Mouse (Mus musculus): Measurements from ENCODE around the gene Glyr1. TPM values are rescaled to one million over a fixed set of nuclear protein-coding genes. Genes with fewer than 3 reads are reported as not detected.

Gene Glyr1
- total RNA-seq (2012; rRNA removed): 63.6 and 68.7 TPM in 2 replicates
- polyA plus RNA-seq (2012; ENCODE audit: insufficient read depth in 1 of 2, insufficient read length in 2 of 2, low read depth in 1 of 2, low replicate concordance in 2 of 2, missing spikeins in 1 of 2): 100 to 1,000 TPM in 1 of 2 experiments, 10 to 100 TPM in 1; 44.8 to 103 TPM

GRCm38 (mm10) chr16:5049774-5050234, at the start of gene Glyr1, which contains the start of gene Ubn1:
TSS of gene Glyr1 (minus strand) at chr16:5049863.
TSS of gene Ubn1 (plus strand) at chr16:5050057.
- Histone ChIP-seq H3K36me3 (ENCODE audit: control insufficient read depth in 1 of 2, insufficient read depth in 2 of 2, low read length in 2 of 2) (peaks cover 16 to 38% of the 10 kb centered on the region in 2 experiments), H3K27ac (ENCODE audit: control insufficient read depth, low read depth, low read length) (peak within 1 kb of the TSS; percentile 81), H3K9me3 (replicated peaks; ENCODE audit: insufficient read depth, low read length) (no peaks in the 10 kb centered on the region), H3K4me3 (ENCODE audit: control insufficient read depth in 1 of 2, insufficient read depth in 1 of 2, low read depth in 2 of 2, low read length in 2 of 2) (peak within 1 kb of the TSS; percentile 78 to 89), H3K9ac (ENCODE audit: control insufficient read depth, low read depth, low read length, poor library complexity, severe bottlenecking) (peak within 1 kb of the TSS; percentile 90), H3K27me3 (ENCODE audit: control insufficient read depth in 1 of 2, insufficient read depth in 2 of 2, low read length in 2 of 2) (no peaks in the 10 kb centered on the region), H3K4me1 (ENCODE audit: control insufficient read depth in 1 of 2, insufficient read depth in 2 of 2, low read length in 2 of 2) (peaks cover 11% of the 10 kb centered on the region in 2 experiments), H3K79me2 (ENCODE audit: control insufficient read depth, insufficient read depth, low read length, poor library complexity) (peaks cover 38% of the 10 kb centered on the region)
- DNase-seq (ENCODE audit: low read depth, low spot score): peak; percentile 99
- TF ChIP-seq NELFE (IDR thresholded peaks at IDR 0.05; ENCODE audit: low read depth, low read length): peak; percentile 91
- TF ChIP-seq MAZ (IDR thresholded peaks at IDR 0.05; ENCODE audit: low read depth, low read length): peak; percentile 89; the same call in 1 of the 2 replicates
- TF ChIP-seq MYC (IDR thresholded peaks at IDR 0.05; ENCODE audit: low read depth, low read length): peak; percentile 60; the same call in 1 of the 2 replicates
- TF ChIP-seq TCF12 (IDR thresholded peaks at IDR 0.05; ENCODE audit: low read depth, low read length): peak; percentile 52; the same call in 1 of the 2 replicates
- TF ChIP-seq POLR2AphosphoS5 (IDR thresholded peaks at IDR 0.05; ENCODE audit: borderline replicate concordance, low read depth, low read length): no peak
- TF ChIP-seq SIN3A (IDR thresholded peaks at IDR 0.05; ENCODE audit: low read length): peak; percentile 79
- TF ChIP-seq USF2 (IDR thresholded peaks at IDR 0.05; ENCODE audit: borderline replicate concordance in 1 of 2, insufficient read depth in 1 of 2, low read depth in 1 of 2, low read length in 2 of 2): peak; percentile 90 to 98
- TF ChIP-seq POLR2A (IDR thresholded peaks at IDR 0.05; ENCODE audit: control insufficient read depth in 1 of 2, insufficient read depth in 1 of 2, low read depth in 1 of 2, low read length in 2 of 2, poor library complexity in 1 of 2): peak; percentile 92 to 94
- no peak for TF ChIP-seq CTCF (IDR thresholded peaks at IDR 0.05 in 2 of 3, conservative IDR thresholded peaks at IDR 0.05 in 1 of 3; ENCODE audit: control insufficient read depth in 1 of 3, insufficient read depth in 1 of 3, low read depth in 2 of 3, low read length in 3 of 3, poor library complexity in 1 of 3, severe bottlenecking in 1 of 3)
- no peak for TF ChIP-seq GATA1 (IDR thresholded peaks at IDR 0.05; ENCODE audit: low read depth, low read length)
- peak; percentile 85 for TF ChIP-seq HCFC1 (IDR thresholded peaks at IDR 0.05; ENCODE audit: low read depth, low read length)
- TF ChIP-seq ZMIZ1 (IDR thresholded peaks at IDR 0.05; ENCODE audit: low read depth, low read length): peak; percentile 63; the same call in 1 of the 2 replicates
- peak; percentile 90 for TF ChIP-seq BHLHE40 (IDR thresholded peaks at IDR 0.05; ENCODE audit: borderline replicate concordance, low read depth, low read length)
- no peak for TF ChIP-seq MAFK (IDR thresholded peaks at IDR 0.05; ENCODE audit: borderline replicate concordance, low read depth, low read length)
- TF ChIP-seq MAX (IDR thresholded peaks at IDR 0.05; ENCODE audit: low read length): peak; percentile 100
- TF ChIP-seq JUND (IDR thresholded peaks at IDR 0.05; ENCODE audit: low read depth, low read length): no peak
- peak; percentile 88 for TF ChIP-seq POLR2AphosphoS2 (IDR thresholded peaks at IDR 0.05; ENCODE audit: low read length)
- TF ChIP-seq ELF1 (IDR thresholded peaks at IDR 0.05; ENCODE audit: low read depth, low read length): peak; percentile 71
- TF ChIP-seq MXI1 (IDR thresholded peaks at IDR 0.05; ENCODE audit: low read depth, low read length): peak; percentile 73
- TF ChIP-seq ETS1 (IDR thresholded peaks at IDR 0.05; ENCODE audit: low read depth, low read length): peak; percentile 56
- TF ChIP-seq USF1 (IDR thresholded peaks at IDR 0.05; ENCODE audit: low read depth, low read length): peak; percentile 99
- no peak for TF ChIP-seq SMC3 (IDR thresholded peaks at IDR 0.05; ENCODE audit: low read depth, low read length)
